Mouse (Mus musculus) ES-E14 (cell line): Measurements from ENCODE around the gene Supt6.

Experiments used
- HCFC1 ChIP-seq: IDR thresholded peaks from 2 replicates; pipeline ENCODE4 v1.6.1; 2012; ENCODE audit warnings: low read length, inconsistent platforms, borderline replicate concordance; ENCODE audit not compliant: insufficient read depth
- MAFK ChIP-seq: IDR thresholded peaks from 2 replicates; pipeline ENCODE4 v1.6.1; 2014; ENCODE audit warnings: mild to moderate bottlenecking, low read depth, low read length, inconsistent platforms; ENCODE audit not compliant: insufficient read depth

- no peak for TF ChIP-seq MAFK
- no peak for TF ChIP-seq HCFC1
Observed at GRCm38 (mm10) chr11:78162504-78162903, 83.3 kb downstream of the Supt6 start.
